Mouse (Mus musculus) adrenal gland (tissue): ENCODE results near the gene Fbn1.

Source experiments
- intact Hi-C: fragments of 180-260 bp; cut with DNase I; formaldehyde crosslinking; loops from one replicate; pipeline ENCODE4 v1.15.1; 2025
- long read RNA-seq, 2 experiments: library from polyadenylated mRNA; unstranded; transcript quantifications; one replicate each; pipeline ENCODE4 v2.0.0; 2020; ENCODE audit warnings: borderline replicate concordance in 1 of 2; ENCODE audit not compliant: insufficient replicate concordance in 1 of 2

Fbn1 gene
- long read RNA-seq, experiment 1: 0 reads
- long read RNA-seq, experiment 2, partial matches to known transcripts: 3 of 3 reads
- long read RNA-seq, experiment 2, other reads (novel, unspliced or antisense): 0 of 3 reads

- intact Hi-C loops: no loop called here
These were observed at the start of gene Fbn1 for GRCm38 (mm10) chr2:125507893-125508292. Gene Fbn1 (minus strand): TSS chr2:125507993.

- intact Hi-C loops: no loop called here
These were observed 48.0 kb upstream of the Fbn1 start for GRCm38 (mm10) chr2:125555830-125556229.

DNA sequence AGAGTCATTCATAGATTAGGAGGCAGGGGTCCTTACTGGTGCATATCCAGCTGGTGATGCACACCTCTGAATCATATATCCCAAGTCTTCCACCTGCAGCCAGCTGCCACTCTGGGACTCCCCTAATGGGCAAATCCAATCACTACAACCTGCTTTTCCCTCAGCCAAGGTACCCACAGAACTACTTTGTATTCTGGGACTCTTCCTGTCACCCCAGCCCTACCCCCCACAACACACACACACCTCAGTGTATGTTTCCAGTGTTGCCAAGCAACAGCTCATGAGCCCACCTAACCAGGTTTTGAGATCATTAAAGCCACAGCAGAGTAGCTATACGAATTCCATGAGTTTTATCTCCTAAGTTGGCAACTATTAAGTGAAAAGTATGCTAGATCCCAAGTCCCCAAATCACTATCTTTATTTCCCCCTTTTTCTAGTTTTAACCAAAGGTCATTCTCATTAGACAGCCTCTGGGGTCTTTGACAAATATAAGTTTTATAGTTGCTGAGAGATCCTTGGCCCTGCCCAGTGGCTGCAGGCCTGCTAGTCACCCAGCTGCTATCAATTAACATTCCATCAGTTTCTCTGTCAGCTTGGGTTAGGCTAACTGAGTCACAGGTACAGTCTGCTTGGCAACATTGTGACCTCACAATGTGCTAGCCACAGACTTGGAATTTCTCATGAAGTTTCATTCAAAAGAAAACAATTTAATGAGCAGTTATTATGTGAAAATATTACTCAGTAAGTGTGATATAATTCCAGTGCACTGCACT is 41.2 kb upstream of the Fbn1 start:
- intact Hi-C loops: no loop called here

- intact Hi-C loops: no loop called here
These were observed 37.2 kb upstream of the Fbn1 start for GRCm38 (mm10) chr2:125544986-125545385.

DNA sequence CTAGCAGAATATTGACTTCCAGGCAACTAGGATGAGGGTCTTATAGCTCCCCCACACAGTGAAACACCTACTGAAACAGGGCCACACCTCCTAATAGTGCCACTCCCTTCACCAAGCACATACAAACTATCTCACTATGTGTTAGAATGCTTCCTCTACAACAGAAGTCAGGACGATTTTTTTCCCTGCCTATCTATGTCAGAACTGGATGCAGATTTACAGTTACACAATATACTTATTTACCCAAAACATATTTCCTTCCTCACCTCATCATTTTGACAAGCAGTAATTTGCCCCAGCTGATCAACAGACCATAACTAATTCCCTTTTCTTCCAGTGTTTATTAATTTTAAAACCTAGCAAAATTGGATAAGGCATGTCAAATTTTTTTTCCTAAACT is 35.9 kb upstream of the Fbn1 start:
- intact Hi-C loops: no loop called here

DNA sequence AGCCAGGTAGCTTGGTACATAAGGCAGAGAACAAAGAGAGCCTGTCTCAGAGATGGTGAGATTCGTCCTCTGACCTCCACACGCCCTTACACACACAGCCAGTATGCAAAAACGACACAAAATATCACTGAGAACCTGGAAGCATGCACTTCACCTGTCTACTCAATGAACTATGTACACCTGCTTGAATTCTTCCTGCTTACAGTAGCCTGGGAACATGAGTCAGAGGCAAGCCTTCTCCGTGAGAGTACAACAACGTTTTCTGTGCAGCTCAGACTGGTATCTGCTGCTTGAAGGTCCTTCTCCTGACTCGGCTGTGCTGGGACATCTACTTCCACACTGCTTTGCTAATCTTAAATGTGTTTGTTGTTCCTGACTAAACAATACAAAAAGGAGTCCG is 33.7 kb upstream of the Fbn1 start:
- intact Hi-C loops: no loop called here

DNA sequence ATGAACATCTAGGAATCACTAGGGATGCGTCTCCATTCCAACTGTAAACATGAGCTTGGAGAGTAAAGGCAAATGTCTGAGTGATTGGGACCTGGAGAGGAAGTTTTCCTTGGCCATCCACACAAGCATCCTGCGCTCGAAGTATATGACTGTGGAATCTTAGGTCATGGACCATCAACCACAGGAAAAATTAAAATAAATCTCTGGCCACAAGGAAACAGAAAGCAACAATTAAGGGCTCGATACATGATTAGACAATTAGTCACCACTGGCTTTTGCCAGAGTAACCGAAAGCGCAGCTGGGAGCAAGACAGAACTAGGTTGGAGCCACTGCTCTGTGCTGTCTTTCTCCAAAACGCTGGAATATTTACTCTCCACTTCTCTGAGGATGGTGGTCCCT is 32.8 kb upstream of the Fbn1 start:
- intact Hi-C loops: no loop called here

GRCm38 (mm10) chr2:125539640-125540039 is 31.8 kb upstream of the Fbn1 start:
- intact Hi-C loops: no loop called here

GRCm38 (mm10) chr2:125530665-125531064 is 22.9 kb upstream of the Fbn1 start:
- intact Hi-C loops: no loop called here

GRCm38 (mm10) chr2:125526566-125526965 is 18.8 kb upstream of the Fbn1 start:
- intact Hi-C loops: no loop called here

DNA sequence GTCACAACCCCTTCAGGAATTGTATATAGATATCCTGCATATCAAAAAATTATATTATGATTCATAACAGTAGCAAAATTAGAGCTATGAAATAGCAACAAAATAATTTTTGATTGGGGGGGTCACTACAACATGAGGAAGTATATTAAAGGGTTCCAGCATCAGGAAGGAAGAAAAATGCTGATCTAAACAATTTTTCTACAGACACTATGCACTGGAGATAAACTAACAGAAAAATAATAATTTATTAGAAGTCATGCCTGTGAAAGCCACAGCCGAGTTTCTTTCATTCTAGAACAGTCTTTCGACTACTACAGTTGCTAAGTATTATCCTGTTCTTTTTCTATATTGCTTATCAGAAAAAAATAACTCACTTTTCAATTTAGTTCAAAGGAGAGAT is 17.7 kb upstream of the Fbn1 start:
- intact Hi-C loops: no loop called here

GRCm38 (mm10) chr2:125516594-125516993 is 8.8 kb upstream of the Fbn1 start:
- intact Hi-C loops: no loop called here

DNA sequence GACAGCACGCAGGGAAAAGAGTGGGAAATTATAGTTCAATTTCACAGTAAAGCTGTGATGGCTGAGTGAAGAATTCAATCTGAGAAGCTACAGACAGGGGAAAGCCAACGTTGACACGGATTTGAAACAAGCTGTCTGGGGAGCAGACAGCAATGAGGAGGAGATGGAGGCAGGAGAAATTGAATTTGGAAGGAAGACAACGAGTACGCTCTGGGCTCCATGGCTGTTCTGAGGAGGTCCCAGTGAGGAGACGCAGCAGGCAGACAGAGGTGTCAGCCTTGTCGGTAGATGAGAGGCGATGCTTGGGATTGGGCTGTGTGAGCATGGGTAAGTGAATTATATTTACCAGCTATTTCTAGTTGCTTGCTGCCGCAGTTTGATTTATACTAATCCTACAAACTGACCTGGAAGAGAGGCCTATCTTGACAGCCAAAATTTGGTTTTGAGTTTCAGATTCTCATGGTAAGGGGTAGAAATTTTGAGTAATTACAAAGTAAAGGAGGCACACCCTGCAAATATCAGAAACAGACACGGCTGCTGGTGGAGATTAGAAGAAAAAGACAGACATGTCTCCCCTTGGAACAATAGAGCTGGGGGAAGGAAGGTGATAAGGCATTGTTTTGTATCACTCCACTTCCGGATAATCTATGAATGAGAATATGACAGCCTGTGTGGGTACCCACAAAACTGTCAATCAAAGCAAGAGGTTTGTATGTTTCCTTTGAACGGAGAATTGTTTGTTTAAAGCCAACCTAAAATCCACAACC is 7.7 kb upstream of the Fbn1 start:
- intact Hi-C loops: no loop called here

DNA sequence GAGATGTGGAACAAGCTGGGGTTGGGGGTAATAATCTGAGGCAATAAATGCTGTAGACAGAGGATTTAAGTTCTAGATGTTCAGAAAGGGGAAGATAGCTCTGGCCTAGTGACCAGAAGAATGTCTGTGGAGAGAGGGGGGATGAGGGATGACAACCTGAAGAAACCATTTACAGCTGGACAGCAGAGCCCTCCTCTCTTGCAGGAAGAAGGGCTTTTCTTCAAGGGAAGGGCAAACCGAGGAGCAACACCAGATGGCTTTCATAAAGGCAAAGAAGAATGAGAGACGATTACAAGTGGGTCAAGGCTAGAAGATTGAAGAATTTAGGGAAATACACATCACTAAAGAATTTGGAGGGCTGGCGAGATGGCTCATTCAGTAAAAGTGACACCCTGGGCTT is 6.6 kb upstream of the Fbn1 start:
- intact Hi-C loops: no loop called here

DNA sequence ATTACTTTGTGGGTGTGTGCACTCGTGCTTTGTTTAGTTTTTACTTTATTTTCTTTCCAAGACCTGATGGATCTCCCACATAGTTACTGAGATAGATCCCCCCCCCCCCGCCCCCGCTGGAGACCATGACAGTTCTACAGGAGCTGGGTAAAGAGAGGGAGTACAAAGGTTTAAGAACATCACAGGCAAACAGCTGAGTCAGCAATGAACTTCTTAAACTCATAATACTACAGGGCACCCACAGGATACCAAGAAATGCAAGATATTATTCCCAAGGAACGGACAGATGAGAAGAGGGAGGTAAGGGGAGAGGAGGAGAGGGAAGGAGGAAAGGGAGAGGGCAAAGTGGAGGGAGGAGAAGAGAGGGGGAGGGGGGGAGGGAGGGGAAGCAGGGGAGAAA is 4.8 kb upstream of the Fbn1 start:
- intact Hi-C loops: no loop called here

DNA sequence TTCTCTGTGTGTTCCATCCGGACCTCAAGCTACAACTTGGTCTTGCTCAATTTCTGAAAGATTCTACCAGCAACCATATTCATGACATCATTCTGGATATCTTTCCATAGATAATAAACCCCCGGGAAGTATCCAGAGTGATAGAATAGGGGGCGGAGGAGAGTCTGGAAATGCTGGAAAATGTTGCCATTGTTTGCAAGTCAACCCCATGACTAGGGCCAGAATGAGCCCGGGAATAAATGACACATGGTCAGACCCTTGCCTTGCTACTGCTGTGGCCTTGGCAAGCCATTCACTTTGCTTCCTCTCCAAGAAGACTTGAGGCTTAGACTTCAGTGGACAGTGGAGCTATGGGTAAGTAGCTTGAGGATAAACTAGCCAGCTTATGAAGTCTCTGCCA is 4.1 kb upstream of the Fbn1 start:
- intact Hi-C loops: no loop called here

DNA sequence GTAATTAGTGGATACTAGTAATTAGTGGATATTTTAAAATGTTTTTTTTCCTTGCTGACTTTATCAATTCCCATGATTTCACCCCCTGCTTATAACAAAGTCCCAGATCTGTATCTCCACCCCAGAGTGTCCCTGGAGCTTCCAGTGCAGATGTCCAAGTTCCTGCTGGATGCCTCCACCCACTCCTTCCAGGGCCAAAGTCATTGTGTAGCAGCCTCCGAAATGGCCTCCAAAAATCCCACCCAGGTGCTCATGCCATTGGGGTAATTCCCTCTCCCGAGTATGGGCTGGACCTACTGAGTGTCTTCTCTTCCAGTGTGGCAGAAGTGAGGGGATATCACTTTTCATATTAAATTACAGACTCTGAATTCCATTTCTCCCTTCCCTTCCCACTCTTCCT is 3.0 kb upstream of the Fbn1 start:
- intact Hi-C loops: no loop called here

DNA sequence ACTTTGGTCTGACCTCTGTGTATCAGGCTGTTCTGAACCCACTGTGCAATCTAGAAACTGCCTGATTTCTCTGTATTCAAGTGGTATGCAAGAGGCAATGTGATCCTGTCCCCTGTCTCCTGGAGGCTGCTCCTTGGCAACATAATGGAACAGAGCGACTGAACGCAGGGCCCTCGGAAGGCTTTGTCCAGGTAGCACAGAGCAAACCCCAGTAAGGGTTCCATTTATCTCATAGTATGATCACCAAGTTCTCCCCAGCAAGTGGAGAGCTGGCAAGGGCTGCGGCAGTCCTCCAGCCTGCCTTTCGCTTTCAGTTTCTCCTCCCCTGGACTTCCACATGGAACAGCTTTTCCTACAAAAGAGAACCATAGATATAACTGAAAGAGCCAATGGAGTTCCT is 588 bp upstream of the Fbn1 start:
- intact Hi-C loops: no loop called here

DNA sequence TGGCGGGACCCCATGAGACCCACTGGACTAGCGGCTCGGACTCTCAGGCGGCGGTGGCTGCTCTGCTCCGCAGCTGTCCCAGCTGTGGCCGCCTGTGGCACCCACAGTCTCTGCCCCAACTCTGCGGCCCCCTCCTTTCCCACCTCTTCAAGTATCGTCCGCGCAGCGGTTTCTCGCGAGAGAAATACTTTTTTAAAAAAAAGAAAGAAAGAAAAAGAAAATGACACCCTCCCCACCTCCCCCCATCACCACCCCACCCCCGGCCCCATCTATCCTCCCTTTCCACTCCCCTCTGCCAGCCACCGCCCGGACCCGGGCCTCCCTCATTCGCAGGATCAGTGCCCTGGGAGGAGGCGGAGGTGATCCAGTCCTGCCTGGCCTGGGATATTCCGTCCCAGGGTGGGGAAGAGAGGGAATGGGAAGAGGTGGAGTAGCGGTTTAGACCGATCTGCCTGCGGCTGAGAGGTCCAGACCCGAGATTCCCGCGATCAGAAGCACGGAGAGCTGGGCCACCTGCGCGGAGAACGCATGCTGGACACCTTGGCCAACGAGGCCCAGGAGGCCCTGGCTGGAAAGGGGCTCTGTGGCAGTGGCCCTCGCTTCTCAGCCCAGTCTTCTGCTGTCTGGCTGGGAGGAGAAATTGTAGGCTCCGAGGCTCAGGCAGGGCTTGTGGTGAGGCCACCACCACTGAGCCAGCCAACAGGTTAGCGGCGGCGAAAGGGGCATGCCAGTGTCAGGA is 1.3 kb downstream of the Fbn1 start:
- intact Hi-C loops: no loop called here

GRCm38 (mm10) chr2:125505746-125506315 is 2.0 kb downstream of the Fbn1 start:
- intact Hi-C loops: no loop called here

DNA sequence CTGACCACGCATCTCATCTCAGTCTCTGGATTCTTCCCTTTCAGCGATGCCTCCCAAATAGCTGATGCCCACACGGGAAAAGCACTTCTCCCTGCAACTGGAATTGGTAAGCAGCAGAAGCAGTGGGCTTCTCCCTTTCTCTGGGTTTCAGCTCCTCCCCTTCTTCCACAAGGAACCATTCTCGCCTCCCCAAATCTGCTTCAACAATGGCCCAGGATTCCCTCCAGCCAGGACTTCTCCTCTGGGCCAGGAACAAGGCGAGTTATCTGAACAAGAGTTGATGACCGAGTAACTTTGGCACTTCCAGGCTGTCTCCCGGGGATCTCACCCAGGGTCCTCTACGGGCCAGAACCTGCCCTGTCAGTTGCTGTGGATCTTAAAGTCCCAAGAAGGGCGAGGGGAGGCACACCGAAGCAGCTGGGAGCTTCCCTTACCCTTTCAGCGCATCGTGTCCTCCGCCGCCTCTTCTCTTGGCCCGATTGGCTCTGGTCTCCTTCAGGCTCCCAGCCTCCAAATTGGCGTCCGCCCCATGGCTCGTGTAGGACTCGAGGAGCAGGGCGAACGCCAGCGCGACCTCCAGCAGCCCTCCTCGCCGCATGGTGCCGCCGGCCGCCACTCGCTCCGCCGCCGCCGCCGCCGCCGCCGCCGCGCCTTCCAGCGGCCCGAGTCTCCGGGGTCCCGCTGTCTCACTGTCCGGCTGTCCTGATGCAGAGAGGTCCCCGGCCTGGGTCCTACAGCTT is 2.6 kb downstream of the Fbn1 start, which contains the start of gene Gm9913:
Gm9913 (plus strand) TSS at position 84 of the 740 bp plus-strand sequence.
- intact Hi-C loops: no loop called here
